Mouse (Mus musculus) stomach, postnatal 0 days (tissue): ENCODE measurements around the gene Prkcb.

ENCODE experiments used
- CTCF ChIP-seq: IDR thresholded peaks from 2 replicates; pipeline ENCODE4 v1.5.1; 2016; ENCODE audit warnings: antibody characterized with exemption, low read depth, mild to moderate bottlenecking, moderate library complexity
- EP300 ChIP-seq: optimal IDR thresholded peaks from 2 replicates; pipeline ENCODE3; 2016; ENCODE audit warnings: antibody characterized with exemption

DNA sequence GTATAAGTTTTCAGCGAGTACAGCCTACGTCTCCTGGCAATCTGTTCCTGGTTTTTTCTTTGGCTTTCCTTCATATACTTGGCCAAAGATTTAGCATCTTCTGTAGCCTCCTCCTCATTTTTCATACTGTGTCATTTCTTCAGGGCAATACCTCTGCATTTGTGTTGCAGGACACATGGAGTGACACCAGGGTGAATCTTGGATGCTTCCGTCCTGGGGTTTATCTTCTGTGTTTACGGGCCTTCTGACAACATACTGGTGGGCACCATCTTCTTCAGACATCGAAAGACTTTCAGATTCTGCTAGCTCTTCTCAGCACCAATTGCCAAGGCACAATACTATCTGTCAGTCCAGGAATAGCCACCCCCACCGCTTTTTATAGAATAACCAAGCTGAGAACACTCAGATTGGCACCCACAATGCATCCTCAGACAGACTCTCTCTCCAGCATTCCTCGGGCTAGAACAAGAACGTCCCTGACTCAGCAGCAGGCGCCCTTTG lies 39.2 kb upstream of the Prkcb start:
- no peak for TF ChIP-seq CTCF
- TF ChIP-seq EP300, result no peak
